Mouse (Mus musculus): ENCODE data around the gene Fam107a.

DNA sequence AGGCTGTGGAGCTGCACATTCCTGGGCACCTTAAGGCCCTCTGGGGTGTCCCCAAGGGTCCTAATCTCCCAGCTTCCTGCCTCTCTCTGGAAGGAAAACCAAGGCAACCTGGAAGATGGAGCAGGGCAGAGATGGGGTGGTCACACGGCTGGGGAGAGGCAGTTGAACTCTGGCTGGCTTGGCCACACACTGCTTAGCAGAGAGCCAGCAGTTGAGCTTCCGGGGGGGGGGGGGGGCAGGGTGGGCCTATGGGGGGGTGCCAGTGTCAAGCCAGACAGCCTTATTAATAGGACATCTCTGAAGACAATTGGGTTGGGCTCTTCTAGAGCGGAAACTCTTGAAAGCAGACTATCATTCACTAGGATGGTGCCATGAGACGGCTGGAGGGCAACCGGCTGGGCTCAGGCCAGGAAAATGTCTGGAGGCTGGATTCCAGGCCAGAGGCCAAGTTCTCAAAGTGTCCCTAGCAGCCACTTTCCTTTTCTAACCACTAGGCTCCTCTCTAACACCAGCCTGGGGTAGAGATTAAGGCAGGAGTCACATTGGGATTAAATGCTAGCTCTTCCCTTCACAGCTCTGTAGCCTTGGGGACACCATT is 24.8 kb upstream of the Fam107a start:
- TF ChIP-seq CTCF (IDR thresholded peaks at IDR 0.05; ENCODE audit: low read depth) = no peak
- TF ChIP-seq EP300 (IDR thresholded peaks at IDR 0.05; ENCODE audit: low read depth) = no peak

Measured in liver, embryonic 14.5 days (tissue).